Mouse (Mus musculus) heart, postnatal 0 days (tissue): ENCODE results near the gene Gm20481.
A peak's percentile ranks its signal among the peaks of the same experiment; 100 is the strongest.

Experiments
- CTCF ChIP-seq: IDR thresholded peaks from 2 replicates; pipeline ENCODE4 v1.5.1; 2016; ENCODE audit warnings: antibody characterized with exemption, control low read depth, low read depth
- EP300 ChIP-seq: IDR thresholded peaks from 2 replicates; pipeline ENCODE4 v1.6.1; 2016; ENCODE audit warnings: antibody characterized with exemption, low read depth

DNA sequence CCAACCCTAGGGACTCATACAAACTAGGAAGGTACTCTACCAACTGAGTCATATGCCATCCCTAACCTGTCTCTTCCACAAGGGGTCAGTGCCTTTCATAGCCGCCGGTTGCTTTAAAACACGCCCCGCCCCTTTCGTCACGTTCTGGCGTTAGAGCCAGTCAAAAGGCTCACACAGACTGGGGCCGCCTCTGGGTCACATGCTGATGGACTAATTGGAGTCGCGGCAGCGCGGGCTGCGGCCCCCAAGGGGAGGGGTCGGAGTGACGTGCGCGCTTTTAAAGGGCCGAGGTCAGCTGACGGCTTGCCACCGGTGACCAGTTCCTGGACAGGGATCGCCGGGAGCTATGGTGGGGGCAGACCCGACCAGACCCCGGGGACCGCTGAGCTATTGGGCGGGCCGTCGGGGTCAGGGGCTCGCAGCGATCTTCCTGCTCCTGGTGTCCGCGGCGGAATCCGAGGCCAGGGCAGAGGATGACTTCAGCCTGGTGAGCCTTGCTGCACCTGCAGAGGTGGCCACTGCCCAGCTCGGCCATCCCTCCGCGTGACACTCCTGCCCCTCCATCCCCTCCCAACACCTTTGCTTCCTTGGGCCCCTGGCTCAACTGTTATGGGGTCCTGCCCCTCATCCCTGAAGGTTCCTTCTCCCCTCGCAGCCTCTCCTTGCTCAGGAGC, 38.5 kb upstream of the Gm20481 start, which contains the start of gene Neu1:
- TF ChIP-seq CTCF (peak; percentile 80), EP300 (peak; percentile 73; the same call in 1 of the 2 replicates)
